Mouse (Mus musculus) urinary bladder, postnatal 14 days (tissue): ENCODE data around the gene Rdm1.
"Not testable (repeated sequence)": the region's sequence is repeated elsewhere in the genome, so short reads cannot be mapped to it uniquely, and the experiment has no call there.

ENCODE experiments used
- DNase-seq: peaks from one replicate; pipeline ENCODE4 v3.0.0; 2021; ENCODE audit warnings: low spot score

The Rdm1 gene

DNA sequence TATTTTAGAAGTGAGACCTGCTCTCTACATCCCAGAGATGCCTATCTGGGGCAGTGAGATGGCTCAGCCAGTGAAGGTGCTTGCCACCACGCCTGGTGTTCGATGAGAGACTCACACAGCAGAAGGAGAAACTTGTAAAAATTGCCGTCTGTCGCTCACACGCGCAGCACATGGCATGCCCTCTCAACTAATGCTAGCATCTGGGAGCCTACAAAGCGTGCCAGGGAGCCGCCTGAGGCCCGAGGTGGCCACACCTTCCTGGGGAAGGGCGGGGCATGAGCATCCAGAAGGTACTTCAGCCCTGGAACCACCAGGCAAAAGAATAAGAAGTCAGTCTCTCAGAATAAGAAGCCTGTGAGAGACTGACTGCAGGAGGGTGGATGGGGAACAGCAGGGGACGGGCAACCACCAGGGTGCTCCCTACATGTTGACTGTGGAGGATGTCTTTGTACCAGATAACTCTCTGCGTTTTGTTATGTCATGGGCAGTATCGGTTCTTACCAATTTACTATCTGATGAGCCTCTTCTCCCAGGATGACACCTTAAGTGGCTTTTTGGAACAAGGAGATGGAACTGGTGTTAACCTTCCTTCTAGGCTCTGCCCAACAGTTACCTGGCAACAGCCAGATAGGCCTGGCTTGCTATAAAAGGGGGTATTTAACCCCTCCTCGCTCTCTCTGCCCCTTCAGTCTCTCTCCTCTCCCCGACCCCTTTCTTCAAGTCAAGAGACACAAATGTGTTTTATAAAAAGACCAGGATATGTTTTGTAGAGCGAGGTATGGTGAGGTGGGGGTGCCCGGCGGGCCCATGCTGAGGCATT lies 9.8 kb upstream of the Rdm1 start:
- DNase-seq, result no peak

DNA sequence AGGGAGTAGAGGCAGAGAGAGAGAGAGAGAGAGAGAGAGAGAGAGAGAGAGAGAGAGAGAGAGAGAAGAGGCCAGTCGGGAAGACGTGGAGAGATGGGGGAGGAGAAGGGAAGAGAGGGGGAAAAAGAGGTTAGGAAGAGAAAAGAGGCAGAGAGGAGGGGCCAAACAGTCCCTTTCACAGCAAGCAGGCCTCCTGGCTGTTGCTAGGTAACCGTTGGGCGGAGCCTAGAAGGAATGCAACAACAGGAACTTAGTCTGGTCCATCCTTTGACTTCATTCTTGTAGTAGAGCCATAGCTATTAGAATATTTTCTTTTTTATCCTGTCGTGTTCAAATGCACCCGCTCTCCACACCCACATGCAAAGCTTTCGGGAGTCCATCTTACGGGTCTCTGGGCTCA lies 9.1 kb upstream of the Rdm1 start:
- DNase-seq, result peak; percentile 24

- DNase-seq, result no peak
Measured at GRCm38 (mm10) chr11:101618596-101618995, 8.4 kb upstream of the Rdm1 start.

DNA sequence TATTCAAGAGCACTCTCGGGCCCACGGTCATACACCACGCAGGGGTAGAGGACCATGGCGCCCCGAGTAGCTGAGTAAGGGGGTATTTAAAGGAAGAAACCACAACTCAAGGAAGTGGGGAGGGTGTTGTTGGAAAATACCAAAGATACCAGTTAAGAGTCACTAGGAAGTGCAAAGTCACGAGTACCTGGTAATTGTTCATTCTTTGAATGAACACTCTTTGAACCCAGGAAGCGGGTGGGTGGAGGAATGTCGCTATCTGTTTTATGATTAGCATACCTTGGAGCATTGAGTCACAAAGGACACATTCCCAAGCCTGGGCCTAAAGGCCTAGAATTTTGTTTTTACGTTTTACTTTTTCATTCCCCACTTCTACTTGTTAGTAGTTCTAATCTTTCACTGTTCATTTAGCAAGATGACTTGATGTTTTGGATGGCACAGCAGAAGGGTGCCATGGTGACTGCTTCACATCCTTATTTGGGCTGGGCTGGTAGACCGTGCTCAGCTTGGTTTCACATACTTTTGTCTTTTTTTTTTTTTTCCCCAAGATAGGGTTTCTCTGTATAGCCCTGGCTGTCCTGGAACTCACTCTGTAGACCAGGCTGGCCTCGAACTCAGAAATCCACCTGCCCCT lies 6.9 kb upstream of the Rdm1 start:
- DNase-seq, result not testable (repeated sequence)

DNA sequence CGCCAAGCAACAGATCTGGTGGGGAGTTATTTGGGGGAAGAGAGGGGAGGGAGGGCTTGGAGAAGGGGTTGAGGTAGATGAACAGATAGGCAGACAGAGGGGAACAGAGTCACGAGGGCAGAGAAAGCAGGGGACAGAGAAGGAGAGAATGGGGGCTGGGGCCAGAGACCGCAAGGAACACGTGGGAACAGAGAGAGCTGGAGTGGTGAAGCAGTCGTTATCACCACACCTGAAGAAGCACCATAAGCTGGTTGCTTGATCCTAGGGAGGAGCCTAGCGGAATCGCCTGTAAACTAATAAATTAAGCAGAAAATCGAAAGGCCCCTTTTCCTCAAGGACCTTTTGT lies 373 bp upstream of the Rdm1 start:
- DNase-seq, result no peak

DNA sequence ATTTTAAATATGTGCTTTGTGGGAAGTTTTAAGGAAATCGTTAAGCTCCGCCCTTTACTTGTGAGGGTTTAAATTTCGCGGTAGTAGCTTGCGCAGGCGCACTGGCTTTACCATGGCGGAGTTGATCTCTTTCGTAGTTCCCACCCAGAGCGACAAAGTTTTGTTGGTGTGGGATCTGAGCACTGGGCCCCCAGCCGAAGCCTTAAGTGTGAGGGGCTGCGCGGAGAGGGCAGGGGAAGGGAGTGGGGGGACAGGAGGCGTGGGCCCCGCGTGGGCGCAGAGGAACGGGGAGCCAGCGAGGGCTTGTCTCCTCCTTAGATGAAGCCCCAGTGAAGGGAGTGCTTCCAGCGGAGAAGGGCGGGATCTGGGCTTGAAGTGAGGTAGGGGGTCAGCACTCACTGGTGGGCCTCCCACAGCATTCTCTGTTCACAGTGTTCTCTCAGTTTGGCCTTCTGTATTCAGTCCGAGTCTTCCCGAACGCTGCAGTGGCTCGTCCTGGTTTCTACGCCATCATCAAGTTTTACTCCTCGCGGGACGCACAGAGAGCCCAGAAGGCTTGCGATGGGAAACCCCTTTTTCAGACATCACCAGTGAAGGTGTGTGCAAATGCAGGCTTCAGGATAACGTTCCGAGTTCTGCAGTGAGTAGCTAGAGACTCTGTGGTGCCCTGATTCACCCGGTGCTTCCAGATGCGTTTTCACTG lies 1.0 kb downstream of the Rdm1 start:
- DNase-seq, result peak; percentile 89

GRCm38 (mm10) chr11:101628733-101629417 lies 1.9 kb downstream of the Rdm1 start:
- not testable (repeated sequence) for DNase-seq

GRCm38 (mm10) chr11:101635660-101636059 lies 8.7 kb downstream of the Rdm1 start:
- no peak for DNase-seq

DNA sequence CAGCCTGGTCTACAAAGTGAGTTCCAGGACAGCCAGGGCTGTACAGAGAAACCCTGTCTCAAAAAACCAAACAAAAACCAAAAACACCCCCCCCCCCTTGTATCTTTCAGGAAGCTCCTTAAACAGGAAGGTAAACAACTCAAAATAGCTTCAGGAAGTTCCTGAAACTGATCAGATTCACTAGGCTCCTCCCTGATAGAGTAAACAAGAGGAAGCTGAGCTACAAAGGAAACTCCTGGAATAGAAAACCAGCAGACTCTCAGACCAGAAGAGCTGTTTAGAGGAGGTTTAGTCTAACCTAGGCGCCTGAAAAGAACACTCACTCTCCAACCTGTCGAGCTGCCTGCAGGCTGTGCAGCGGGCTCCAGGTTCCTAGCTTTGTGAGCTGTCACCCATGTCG lies 12.8 kb downstream of the Rdm1 start:
- DNase-seq, result no peak

- peak; percentile 82 for DNase-seq
Measured at GRCm38 (mm10) chr11:101640857-101641709, 14.1 kb downstream of the Rdm1 start.

GRCm38 (mm10) chr11:101641710-101642642 lies 15.0 kb downstream of the Rdm1 start:
- not testable (repeated sequence) for DNase-seq

DNA sequence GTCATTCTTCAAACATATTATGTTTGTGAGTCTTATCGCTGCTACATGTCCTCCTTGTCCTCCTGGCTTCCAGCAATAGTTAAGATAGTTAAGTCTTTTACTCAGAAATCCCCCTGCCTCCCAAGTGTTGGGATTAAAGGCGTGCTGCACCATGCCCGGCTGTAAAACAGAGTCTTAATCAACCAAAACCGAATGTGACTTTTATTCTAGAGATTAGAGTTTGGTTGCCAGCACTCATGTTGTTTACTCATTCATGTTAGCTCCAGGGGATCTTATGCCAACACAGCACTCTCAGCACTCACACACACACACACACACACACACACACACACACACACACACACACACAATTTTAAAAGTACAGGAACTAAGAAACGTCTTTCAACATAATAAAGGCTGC lies 15.9 kb downstream of the Rdm1 start:
- no peak for DNase-seq

DNA sequence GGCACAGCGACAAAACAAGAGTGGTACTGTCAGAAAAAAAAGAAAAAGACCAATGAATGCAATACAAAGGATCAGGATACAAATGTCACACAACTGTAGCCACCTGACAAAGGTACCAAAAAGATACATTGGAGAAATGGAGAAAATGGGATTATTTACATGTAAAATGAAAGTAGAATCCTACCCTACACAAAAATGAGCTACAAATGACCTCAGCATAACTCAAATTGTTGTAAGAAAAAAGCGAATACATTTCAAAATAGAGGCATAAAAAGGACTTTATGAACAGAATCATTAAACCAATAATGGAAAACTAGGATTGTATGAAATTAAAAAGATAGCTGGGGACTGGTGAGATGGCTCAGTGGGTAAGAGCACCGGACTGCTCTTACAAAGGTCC lies 17.6 kb downstream of the Rdm1 start:
- no peak for DNase-seq

DNA sequence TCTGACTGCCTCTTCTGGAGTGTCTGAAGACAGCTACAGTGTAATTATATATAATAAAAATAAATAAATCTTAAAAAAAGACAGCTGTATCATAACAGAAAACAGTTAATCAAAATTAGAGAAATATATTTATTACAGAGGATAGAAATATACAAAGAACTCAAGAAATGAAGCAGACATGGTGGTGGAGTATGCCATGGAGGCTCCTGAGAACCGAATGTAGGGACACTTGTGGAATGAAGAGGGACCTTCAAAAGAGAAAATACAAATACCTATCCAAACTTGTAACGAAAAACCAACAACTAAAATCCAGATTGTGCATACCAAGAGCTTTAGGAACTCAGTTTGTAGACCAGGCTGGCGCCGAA lies 18.0 kb downstream of the Rdm1 start:
- not testable (repeated sequence) for DNase-seq

- DNase-seq, result peak; percentile 68
Measured at GRCm38 (mm10) chr11:101645411-101646282, 18.7 kb downstream of the Rdm1 start.

- DNase-seq, result not testable (repeated sequence)
Measured at GRCm38 (mm10) chr11:101646283-101646794, 19.3 kb downstream of the Rdm1 start.

DNA sequence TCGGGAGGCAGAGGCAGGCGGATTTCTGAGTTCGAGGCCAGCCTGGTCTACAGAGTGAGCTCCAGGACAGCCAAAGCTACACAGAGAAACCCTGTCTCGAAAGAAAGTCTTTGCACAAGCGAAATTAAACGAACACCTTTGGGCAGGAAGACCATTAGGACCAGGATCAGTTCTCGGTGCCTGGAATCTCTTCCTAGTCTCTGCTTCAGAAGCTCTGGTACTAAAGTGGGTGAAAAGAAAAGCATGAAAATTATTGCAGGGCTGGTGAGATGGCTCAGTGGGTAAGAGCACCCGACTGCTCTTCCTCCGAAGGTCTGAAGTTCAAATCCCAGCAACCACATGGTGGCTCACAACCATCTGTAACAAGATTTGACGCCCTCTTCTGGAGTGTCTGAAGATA lies 20.1 kb downstream of the Rdm1 start:
- not testable (repeated sequence) for DNase-seq

- DNase-seq, result no peak
Measured at GRCm38 (mm10) chr11:101656356-101656755, 29.4 kb downstream of the Rdm1 start.

DNA sequence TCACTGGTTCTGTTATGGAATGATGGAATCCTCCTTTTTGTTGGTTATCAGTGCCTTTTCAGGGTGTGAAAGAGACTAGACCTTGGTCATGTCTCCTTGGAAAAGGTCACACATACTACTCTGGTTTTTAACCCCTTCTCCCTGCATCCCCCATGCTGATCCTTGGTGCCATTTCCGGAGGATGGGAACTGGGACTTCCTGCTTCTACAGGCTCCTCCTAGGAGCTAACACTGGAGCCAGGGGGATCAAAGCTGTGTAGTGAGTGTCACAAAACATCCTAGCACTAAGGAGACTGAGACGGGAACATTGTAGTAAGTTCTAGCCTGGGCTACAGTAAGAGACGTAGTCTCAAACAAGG lies 30.5 kb downstream of the Rdm1 start:
- no peak for DNase-seq
